Mouse (Mus musculus): ENCODE data around the gene Esrrb.
A peak's percentile ranks its signal among the peaks of the same experiment; 100 is the strongest.

The Esrrb gene

DNA sequence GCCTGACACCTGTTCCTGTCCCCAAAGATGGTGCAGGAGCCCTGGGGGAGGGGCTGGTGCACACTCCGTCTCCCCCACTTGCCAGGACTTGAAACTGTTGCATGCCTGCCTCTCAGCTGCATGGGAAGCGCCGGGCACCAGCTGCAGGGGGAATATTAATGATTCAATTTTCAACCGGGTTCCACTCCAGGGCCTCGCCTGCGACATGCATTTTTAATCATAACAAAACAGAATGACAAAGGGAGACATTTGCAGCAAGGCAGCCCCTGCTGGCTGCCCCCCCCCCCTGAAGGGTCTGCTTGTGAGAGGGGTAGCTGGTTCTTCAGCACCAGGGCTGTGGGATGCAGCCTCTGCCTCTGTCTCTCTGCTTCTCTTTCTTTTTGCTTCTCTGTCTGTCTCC is 22.9 kb downstream of the Esrrb start:
- Histone ChIP-seq H3K27me3 (ENCODE audit: insufficient read depth, low read length) (peaks cover 61% of the 10 kb centered on the region), H3K36me3 (ENCODE audit: insufficient read depth, low read length) (no peaks in the 10 kb centered on the region), H3K9me3 (ENCODE audit: low read length) (peaks cover 24% of the 10 kb centered on the region), H3K4me3 (replicated peaks; ENCODE audit: low read length) (no peak overlapping the region), H3K4me1 (replicated peaks; ENCODE audit: low read depth, low read length) (peaks cover 36% of the 10 kb centered on the region)
- TF ChIP-seq POU5F1 (IDR thresholded peaks at IDR 0.05; ENCODE audit: borderline replicate concordance, low read length) (no peak), NANOG (IDR thresholded peaks at IDR 0.05; ENCODE audit: borderline replicate concordance, low read length) (no peak), CTCF (conservative IDR thresholded peaks at IDR 0.05; ENCODE audit: low read length) (no peak)

DNA sequence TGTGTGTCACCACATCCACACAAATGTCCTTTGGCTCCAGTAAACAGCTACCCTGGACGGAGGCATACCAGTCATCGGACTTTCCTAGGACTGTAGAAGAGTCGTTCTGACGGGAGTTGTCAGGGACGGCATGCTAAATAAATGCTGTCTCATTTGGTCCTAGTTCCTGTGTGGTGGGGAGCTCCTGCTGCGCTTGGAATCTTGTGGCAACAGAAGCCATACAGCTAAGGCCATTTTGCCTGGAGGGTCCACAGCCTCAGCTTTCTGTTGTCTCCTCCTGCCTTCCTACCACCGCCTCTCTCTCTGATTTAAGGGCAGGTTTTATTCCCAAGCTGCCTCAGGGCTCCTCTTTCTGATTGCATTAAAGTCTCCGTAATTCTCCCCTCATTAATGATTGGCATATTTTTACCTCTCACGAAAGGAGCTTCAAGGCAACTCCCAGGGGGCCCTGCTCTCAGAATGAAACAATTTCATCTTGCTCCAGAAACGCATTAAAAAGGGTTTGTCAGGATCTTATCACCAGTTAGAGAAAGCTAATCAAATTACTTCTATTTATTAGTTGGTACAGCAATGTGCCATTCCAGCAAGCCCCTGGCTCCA is 26.9 kb downstream of the Esrrb start:
- no peaks in the 10 kb centered on the region for H3K9me3 ChIP-seq (ENCODE audit: low read length)

DNA sequence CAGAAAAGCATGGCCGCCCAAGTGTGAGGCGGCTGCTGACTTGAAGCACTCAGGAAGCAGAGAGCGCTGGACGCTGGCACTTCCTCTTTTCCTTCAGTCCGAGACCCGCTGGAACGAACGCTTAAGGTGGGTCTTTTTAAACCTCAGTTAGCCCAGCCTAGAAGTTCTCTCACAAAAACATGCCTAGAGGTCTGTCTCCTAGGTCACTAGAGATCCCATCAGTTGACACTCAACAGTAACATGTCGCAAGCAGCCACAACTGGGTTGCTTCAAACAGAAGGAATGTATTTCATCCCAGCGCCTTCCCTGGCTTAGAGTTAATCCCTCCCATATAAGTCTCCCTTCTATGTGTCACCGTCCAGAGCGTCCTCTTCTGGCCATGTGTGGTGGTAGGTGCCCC is 33.9 kb downstream of the Esrrb start:
- Histone ChIP-seq H3K36me3 (ENCODE audit: insufficient read depth, low read length) (no peaks in the 10 kb centered on the region), H3K4me3 (replicated peaks; ENCODE audit: low read length) (no peak overlapping the region), H3K27me3 (ENCODE audit: insufficient read depth, low read length) (peaks cover 61% of the 10 kb centered on the region), H3K9me3 (ENCODE audit: low read length) (no peaks in the 10 kb centered on the region), H3K4me1 (replicated peaks; ENCODE audit: low read depth, low read length) (peaks cover 41% of the 10 kb centered on the region)
- TF ChIP-seq NANOG (IDR thresholded peaks at IDR 0.05; ENCODE audit: borderline replicate concordance, low read length) (no peak), CTCF (conservative IDR thresholded peaks at IDR 0.05; ENCODE audit: low read length) (no peak), POU5F1 (IDR thresholded peaks at IDR 0.05; ENCODE audit: borderline replicate concordance, low read length) (no peak)

More for the DNA sequence above, 26.9 kb downstream of the Esrrb start:
- H3K4me1 ChIP-seq (replicated peaks; ENCODE audit: low read depth, low read length), result peaks cover 40% of the 10 kb centered on the region
- TF ChIP-seq POU5F1 (IDR thresholded peaks at IDR 0.05; ENCODE audit: borderline replicate concordance, low read length) (no peak), CTCF (conservative IDR thresholded peaks at IDR 0.05; ENCODE audit: low read length) (no peak), NANOG (IDR thresholded peaks at IDR 0.05; ENCODE audit: borderline replicate concordance, low read length) (no peak)
- H3K27me3 ChIP-seq (ENCODE audit: insufficient read depth, low read length), result peaks cover 69% of the 10 kb centered on the region
- no peak overlapping the region for H3K4me3 ChIP-seq (replicated peaks; ENCODE audit: low read length)
- H3K36me3 ChIP-seq (ENCODE audit: insufficient read depth, low read length), result no peaks in the 10 kb centered on the region

DNA sequence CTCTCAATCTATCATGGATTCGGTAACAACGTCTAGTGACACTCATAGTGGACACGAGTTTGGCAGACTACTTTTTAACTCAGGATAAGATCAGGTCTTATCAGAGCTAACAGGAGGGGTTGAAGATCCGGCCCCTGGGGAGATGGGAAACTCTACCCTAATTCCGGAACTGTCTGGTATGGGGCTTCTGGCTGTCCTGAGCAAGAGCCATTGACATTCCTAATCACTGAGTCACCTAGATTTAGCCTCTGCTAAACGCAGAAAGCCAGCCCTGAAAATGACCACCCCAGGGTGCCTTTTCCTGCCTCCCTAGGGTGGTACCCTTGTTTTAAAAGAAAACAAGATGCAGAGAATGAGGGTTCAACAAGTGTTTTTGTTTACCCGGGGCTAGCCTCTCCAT is 34.4 kb downstream of the Esrrb start:
- H3K27me3 ChIP-seq (ENCODE audit: insufficient read depth, low read length), result peaks cover 62% of the 10 kb centered on the region
- no peaks in the 10 kb centered on the region for H3K9me3 ChIP-seq (ENCODE audit: low read length)
- peak overlapping the region; percentile 27; the same call in 1 of the 2 replicates for H3K4me3 ChIP-seq (replicated peaks; ENCODE audit: low read length)
- no peak for TF ChIP-seq CTCF (conservative IDR thresholded peaks at IDR 0.05; ENCODE audit: low read length)
- TF ChIP-seq POU5F1 (IDR thresholded peaks at IDR 0.05; ENCODE audit: borderline replicate concordance, low read length), result no peak
- TF ChIP-seq NANOG (IDR thresholded peaks at IDR 0.05; ENCODE audit: borderline replicate concordance, low read length), result no peak
- H3K36me3 ChIP-seq (ENCODE audit: insufficient read depth, low read length), result no peaks in the 10 kb centered on the region
- H3K4me1 ChIP-seq (replicated peaks; ENCODE audit: low read depth, low read length), result peaks cover 41% of the 10 kb centered on the region

- H3K9me3 ChIP-seq (ENCODE audit: low read length), result no peaks in the 10 kb centered on the region
- TF ChIP-seq POU5F1 (IDR thresholded peaks at IDR 0.05; ENCODE audit: borderline replicate concordance, low read length) (no peak), NANOG (IDR thresholded peaks at IDR 0.05; ENCODE audit: borderline replicate concordance, low read length) (no peak), CTCF (conservative IDR thresholded peaks at IDR 0.05; ENCODE audit: low read length) (no peak)
- H3K4me3 ChIP-seq (replicated peaks; ENCODE audit: low read length), result 0 out of 2 replicates have a peak overlapping the region, but pooled peaks have one; percentile 35
- peaks cover 63% of the 10 kb centered on the region for H3K4me1 ChIP-seq (replicated peaks; ENCODE audit: low read depth, low read length)
- no peaks in the 10 kb centered on the region for H3K36me3 ChIP-seq (ENCODE audit: insufficient read depth, low read length)
- H3K27me3 ChIP-seq (ENCODE audit: insufficient read depth, low read length), result peaks cover 64% of the 10 kb centered on the region
Observed at GRCm38 (mm10) chr12:86398762-86399161, 37.8 kb downstream of the Esrrb start.

DNA sequence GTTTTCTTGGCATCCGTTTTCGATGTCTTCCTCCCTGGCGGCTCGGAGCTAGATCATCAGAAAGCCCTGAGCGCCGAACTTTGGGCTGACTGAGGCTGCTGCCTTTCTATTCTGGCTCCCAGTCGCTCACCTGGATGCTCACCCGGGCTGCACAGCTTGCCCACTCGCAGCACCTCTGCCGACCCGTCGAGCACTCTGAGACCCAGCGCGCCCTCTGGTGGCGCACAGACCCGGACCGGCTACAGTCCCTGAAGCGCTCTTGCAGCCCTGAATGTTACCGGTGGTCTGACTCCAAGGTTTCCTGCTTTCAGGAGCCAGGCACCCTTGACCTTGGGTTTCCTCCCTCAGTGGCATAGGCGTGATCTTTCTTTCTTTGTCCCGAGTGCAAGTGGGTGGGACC is 41.8 kb downstream of the Esrrb start:
- no peaks in the 10 kb centered on the region for H3K36me3 ChIP-seq (ENCODE audit: insufficient read depth, low read length)
- H3K4me1 ChIP-seq (replicated peaks; ENCODE audit: low read depth, low read length), result peaks cover 49% of the 10 kb centered on the region
- H3K9me3 ChIP-seq (ENCODE audit: low read length), result no peaks in the 10 kb centered on the region

GRCm38 (mm10) chr12:86421490-86421904 is 60.6 kb downstream of the Esrrb start:
- Histone ChIP-seq H3K27me3 (ENCODE audit: insufficient read depth, low read length) (peaks cover 92% of the 10 kb centered on the region), H3K36me3 (ENCODE audit: insufficient read depth, low read length) (no peaks in the 10 kb centered on the region), H3K4me1 (replicated peaks; ENCODE audit: low read depth, low read length) (peaks cover 40% of the 10 kb centered on the region), H3K4me3 (replicated peaks; ENCODE audit: low read length) (peak overlapping the region; percentile 78), H3K9me3 (ENCODE audit: low read length) (peaks cover 10% of the 10 kb centered on the region)
- TF ChIP-seq CTCF (conservative IDR thresholded peaks at IDR 0.05; ENCODE audit: low read length) (no peak), POU5F1 (IDR thresholded peaks at IDR 0.05; ENCODE audit: borderline replicate concordance, low read length) (no peak), NANOG (IDR thresholded peaks at IDR 0.05; ENCODE audit: borderline replicate concordance, low read length) (no peak)

More for the DNA sequence above, 41.8 kb downstream of the Esrrb start:
- Histone ChIP-seq H3K27me3 (ENCODE audit: insufficient read depth, low read length) (peaks cover 77% of the 10 kb centered on the region), H3K4me3 (replicated peaks; ENCODE audit: low read length) (peak overlapping the region; percentile 50)
- TF ChIP-seq NANOG (IDR thresholded peaks at IDR 0.05; ENCODE audit: borderline replicate concordance, low read length) (no peak), CTCF (conservative IDR thresholded peaks at IDR 0.05; ENCODE audit: low read length) (peak; percentile 60), POU5F1 (IDR thresholded peaks at IDR 0.05; ENCODE audit: borderline replicate concordance, low read length) (no peak)

GRCm38 (mm10) chr12:86422166-86422910 is 61.4 kb downstream of the Esrrb start:
- peaks cover 99% of the 10 kb centered on the region for H3K27me3 ChIP-seq (ENCODE audit: insufficient read depth, low read length)

More at GRCm38 (mm10) chr12:86422166-86422910, 61.4 kb downstream of the Esrrb start:
- TF ChIP-seq CTCF (conservative IDR thresholded peaks at IDR 0.05; ENCODE audit: low read length) (no peak), NANOG (IDR thresholded peaks at IDR 0.05; ENCODE audit: borderline replicate concordance, low read length) (no peak), POU5F1 (IDR thresholded peaks at IDR 0.05; ENCODE audit: borderline replicate concordance, low read length) (no peak)
- Histone ChIP-seq H3K4me1 (replicated peaks; ENCODE audit: low read depth, low read length) (peaks cover 40% of the 10 kb centered on the region), H3K36me3 (ENCODE audit: insufficient read depth, low read length) (no peaks in the 10 kb centered on the region), H3K4me3 (replicated peaks; ENCODE audit: low read length) (peak overlapping the region; percentile 78), H3K9me3 (ENCODE audit: low read length) (peaks cover 10% of the 10 kb centered on the region)

Data from E14TG2a.4 (cell line).